ENCODE assay signal across 24 mouse cellular contexts in genomic region chr9:122401239-122401638, GRCm38 (mm10).
"Had no signal": no experiment of that assay in that cellular context is flagged by ENCODE, and none has a peak within 500 bp of the region (broad histone marks: within the 10 kb centered on the region; RNA-seq: fewer than 3 reads in every experiment).

No protein-coding gene starts in this region.

- H3K9me3 ChIP-seq: heart, embryonic 10.5 days; heart, embryonic 12.5 days; hindbrain, embryonic 10.5 days; hindbrain, embryonic 13.5 days; hindbrain, embryonic 15.5 days; kidney, embryonic 15.5 days; limb, embryonic 10.5 days; limb, embryonic 12.5 days had no signal

- DNase-seq: gastrocnemius, adult 2 months; gastrocnemius, postnatal 10 days; gastrocnemius, postnatal 25 days; heart, adult 18-20 months; heart, postnatal 10 days; heart, postnatal 4 days; kidney, adult 11 months; kidney, adult 2 months; kidney, adult 9 months; kidney, postnatal 14 days; kidney, postnatal 36 days; liver had no signal

- H3K27ac ChIP-seq: gastrocnemius, adult 2 months; heart, embryonic 10.5 days; hindbrain, embryonic 10.5 days; hindbrain, embryonic 13.5 days; hindbrain, embryonic 15.5 days; hindbrain, postnatal 0 days; kidney, embryonic 15.5 days; kidney, postnatal 0 days; left cerebral cortex, adult 2 months; limb, embryonic 10.5 days; limb, embryonic 12.5 days had no signal

- H3K36me3 ChIP-seq: heart, embryonic 10.5 days; heart, embryonic 12.5 days; hindbrain, embryonic 10.5 days; hindbrain, embryonic 13.5 days; hindbrain, embryonic 15.5 days; kidney, embryonic 15.5 days; limb, embryonic 10.5 days; limb, embryonic 12.5 days had no signal

- ATAC-seq: forebrain, embryonic 16.5 days; hindbrain, postnatal 0 days had no signal

- H3K4me2 ChIP-seq: heart, embryonic 12.5 days; hindbrain, embryonic 13.5 days; hindbrain, embryonic 15.5 days; kidney, embryonic 15.5 days; limb, embryonic 12.5 days had no signal

- H3K9ac ChIP-seq: heart, embryonic 12.5 days; hindbrain, embryonic 13.5 days; hindbrain, embryonic 15.5 days; kidney, embryonic 15.5 days; limb, embryonic 12.5 days had no signal

- H3K4me3 ChIP-seq: gastrocnemius, adult 2 months; heart, embryonic 10.5 days; heart, embryonic 12.5 days; hindbrain, embryonic 10.5 days; hindbrain, embryonic 13.5 days; hindbrain, embryonic 15.5 days; kidney, embryonic 15.5 days; left cerebral cortex, adult 2 months; limb, embryonic 10.5 days; limb, embryonic 12.5 days had no signal

- H3K4me1 ChIP-seq: heart, embryonic 10.5 days; heart, embryonic 12.5 days; hindbrain, embryonic 10.5 days; hindbrain, embryonic 13.5 days; hindbrain, embryonic 15.5 days; kidney, embryonic 15.5 days had no signal

- H3K27me3 ChIP-seq: heart, embryonic 12.5 days; hindbrain, embryonic 13.5 days; hindbrain, embryonic 15.5 days; kidney, embryonic 15.5 days; limb, embryonic 12.5 days had no signal
